Mouse (Mus musculus): ENCODE results near the gene Tnfrsf8. TPM values are rescaled to one million over a fixed set of nuclear protein-coding genes. Genes with fewer than 3 reads are reported as not detected.
A peak's percentile ranks its signal among the peaks of the same experiment; 100 is the strongest.

Gene Tnfrsf8
- total RNA-seq, 2 experiments from 2014 or later, result 0.13 to 0.36 TPM

- no peak for DNase-seq (ENCODE audit: low spot score in 2 of 2)
These were observed 42.2 kb downstream of the Tnfrsf8 start for GRCm38 (mm10) chr4:145272763-145273162.

GRCm38 (mm10) chr4:145271634-145272033 is 43.3 kb downstream of the Tnfrsf8 start:
- DNase-seq (ENCODE audit: low spot score in 2 of 2), result no peak

DNA sequence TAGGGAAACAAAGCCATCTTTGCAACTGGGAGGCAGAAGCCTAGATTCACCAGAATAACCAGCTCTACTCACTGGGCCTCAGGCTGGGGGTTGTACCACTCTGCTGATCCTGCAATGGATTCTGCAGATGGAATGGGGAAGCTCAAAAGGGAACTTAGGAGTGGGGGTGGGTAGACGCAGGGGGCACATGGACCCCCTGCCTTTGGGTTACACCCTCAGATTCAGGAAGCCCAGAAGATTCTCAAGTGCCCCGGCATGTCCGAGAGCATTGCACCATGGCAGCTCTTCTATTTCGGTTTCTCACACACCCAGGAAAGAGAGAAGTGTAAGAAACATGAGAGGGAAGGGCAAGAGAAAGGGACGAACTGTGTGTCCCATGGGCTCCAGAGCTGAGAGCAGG is 44.8 kb downstream of the Tnfrsf8 start:
- no peak for DNase-seq (ENCODE audit: low spot score in 2 of 2)

- no peak for DNase-seq (ENCODE audit: low spot score in 2 of 2)
These were observed 47.3 kb downstream of the Tnfrsf8 start for GRCm38 (mm10) chr4:145267631-145268110.

DNA sequence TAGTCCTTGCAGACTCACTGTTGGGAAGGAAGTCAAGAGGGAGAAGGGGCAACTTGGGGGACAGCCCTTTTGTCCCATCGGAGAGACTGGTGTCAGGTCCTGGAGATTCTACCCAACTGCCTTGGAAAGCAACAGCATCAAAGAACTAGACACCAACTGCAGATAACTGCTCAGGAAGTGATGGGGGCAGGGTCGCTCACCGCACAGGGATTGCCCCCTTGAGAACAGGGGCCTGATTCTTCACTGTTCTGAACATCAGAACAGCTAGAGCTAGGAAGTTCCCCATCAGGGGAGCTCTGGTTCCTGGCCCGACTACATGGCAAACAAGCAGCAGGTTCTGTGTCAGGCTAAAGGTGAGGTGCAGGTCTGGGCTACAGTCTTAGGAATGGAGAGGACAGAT is 48.5 kb downstream of the Tnfrsf8 start:
- DNase-seq (ENCODE audit: low spot score in 2 of 2), result no peak

DNA sequence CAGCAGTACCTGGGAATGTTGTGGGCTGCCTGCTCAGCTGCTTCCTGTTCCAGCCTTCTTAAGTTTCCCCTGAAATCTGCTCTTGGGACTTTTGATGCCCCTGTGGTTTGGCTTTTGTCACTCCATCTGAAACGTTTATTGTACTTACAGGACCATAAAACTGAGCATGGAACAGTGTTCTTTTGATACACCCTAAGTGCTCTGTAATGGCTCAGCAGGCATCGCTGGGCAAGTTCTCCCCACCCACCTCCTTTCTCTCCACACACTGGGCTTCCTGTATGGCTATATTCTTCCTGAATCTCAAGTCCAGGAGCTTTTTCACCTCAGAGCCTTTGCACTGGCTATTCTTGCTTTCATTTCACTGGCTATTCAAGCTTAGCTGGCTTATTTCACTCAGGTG is 50.2 kb downstream of the Tnfrsf8 start:
- DNase-seq (ENCODE audit: low spot score in 2 of 2), result no peak

GRCm38 (mm10) chr4:145263583-145263982 is 51.4 kb downstream of the Tnfrsf8 start:
- DNase-seq (ENCODE audit: low spot score in 2 of 2), result no peak

DNA sequence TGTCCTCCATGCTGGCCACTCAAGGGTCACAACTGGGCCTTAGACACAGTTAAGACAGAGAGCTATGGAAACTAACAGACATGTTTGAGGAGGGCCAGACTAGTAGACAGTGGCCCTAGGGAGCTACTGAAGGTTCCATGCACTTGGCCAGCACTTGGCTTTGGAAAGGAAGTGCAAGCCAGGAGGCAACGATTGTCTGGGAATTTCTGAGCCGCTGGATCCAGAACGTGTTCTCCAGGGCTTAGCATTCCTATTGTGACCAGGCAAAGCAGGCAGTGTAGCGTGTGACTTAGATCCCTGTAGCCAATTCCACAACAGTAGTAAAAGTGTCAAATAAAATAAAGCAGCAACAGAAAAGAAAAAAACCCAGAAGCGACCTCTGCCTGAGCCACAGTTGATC is 54.2 kb downstream of the Tnfrsf8 start:
- DNase-seq (ENCODE audit: low spot score in 2 of 2), result no peak

- DNase-seq (ENCODE audit: low spot score in 2 of 2), result no peak
These were observed 57.1 kb downstream of the Tnfrsf8 start for GRCm38 (mm10) chr4:145257751-145258434.

- no peak for DNase-seq (ENCODE audit: low spot score in 2 of 2)
These were observed 58.8 kb downstream of the Tnfrsf8 start for GRCm38 (mm10) chr4:145256144-145256543.

GRCm38 (mm10) chr4:145254418-145254817 is 60.5 kb downstream of the Tnfrsf8 start:
- no peak for DNase-seq (ENCODE audit: low spot score in 2 of 2)

- no peak for DNase-seq (ENCODE audit: low spot score in 2 of 2)
These were observed 62.4 kb downstream of the Tnfrsf8 start for GRCm38 (mm10) chr4:145252611-145253010.

- no peak for DNase-seq (ENCODE audit: low spot score in 2 of 2)
These were observed 63.4 kb downstream of the Tnfrsf8 start for GRCm38 (mm10) chr4:145251546-145251945.

DNA sequence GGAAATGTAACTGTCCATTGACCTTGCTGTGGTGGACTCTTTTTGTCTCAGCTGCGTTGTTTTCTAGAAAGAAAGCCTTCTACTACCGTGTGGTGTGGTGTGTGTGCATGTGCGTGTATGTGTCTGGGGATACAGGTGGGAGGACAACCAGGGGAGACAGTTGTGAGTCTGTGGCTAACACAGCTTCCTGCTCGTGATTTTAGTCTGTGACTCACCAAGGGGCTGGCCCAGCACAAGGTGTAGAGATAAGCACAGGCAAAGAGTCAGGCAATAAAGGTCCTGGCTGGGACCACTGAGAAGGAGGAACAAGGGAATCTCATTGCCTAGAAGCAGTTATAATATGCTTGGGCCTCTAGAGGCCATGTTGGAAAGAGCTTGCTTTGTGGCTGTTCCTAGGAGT is 65.0 kb downstream of the Tnfrsf8 start:
- DNase-seq (ENCODE audit: low spot score in 2 of 2), result no peak

- DNase-seq (ENCODE audit: low spot score in 2 of 2), result no peak
These were observed 67.4 kb downstream of the Tnfrsf8 start for GRCm38 (mm10) chr4:145247556-145247955.

DNA sequence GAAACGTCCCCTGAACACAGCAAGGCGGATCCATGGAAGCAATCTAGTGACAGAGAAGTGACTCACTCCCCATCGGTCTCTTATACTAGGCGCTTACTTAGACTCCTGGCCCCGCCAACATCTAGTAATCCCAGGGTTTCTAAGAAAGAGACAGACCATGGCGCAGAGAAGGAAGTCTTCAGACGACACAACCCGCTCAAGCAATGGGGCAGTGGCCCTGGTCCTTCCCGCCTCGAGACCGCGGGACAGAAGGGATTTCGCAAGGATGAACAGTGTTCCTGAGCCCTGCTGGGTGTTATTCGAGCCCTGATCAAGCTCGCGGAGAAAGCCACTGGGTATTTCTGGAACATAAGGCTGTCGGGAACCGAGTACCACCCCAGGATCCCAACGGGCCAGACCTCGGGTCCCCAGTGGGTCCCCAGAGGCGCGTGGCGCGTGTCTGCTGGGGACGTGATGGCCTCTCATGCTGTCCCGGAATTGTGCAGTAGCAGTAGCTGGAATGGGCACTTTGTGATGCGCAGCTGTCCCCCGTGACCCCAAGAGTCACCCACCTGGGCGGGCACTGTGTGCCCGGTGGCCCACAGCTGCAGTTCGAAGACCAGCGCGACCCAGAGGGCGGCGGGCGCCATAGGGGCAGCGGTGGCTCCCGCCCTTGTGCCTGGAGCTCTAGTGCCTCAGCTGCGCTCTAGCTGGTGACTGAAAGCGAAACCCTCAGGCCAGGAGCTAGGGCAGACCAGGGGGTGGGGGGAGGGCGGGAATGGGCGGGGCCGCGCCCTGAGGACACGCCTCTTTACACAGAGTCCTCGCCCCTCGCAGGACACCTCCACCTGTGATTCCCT is 68.6 kb downstream of the Tnfrsf8 start, which contains the start of gene Tnfrsf1b:
TSS of gene Tnfrsf1b (minus strand) at position 698 of the 839 bp plus-strand sequence.
- DNase-seq (ENCODE audit: low spot score in 2 of 2), result peak; percentile 64 to 73

DNA sequence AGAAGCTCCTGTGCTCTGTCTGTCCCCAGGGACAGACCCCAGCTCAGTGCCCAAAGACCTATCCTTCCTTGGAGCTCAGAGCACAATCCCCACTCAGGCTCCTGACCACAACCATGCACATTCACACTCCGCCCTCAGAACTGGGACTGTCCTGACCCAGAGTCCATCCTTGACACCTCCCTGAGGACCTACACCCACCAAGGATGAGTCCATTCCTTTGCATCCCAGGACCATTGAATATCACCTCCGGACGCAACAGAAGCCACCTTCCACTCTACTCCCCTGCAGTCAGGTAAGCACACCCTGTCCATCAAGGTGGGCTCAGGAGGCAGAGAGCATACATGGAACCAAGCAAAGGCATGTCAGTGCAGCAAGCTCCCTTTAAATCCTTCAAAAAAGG is 69.4 kb downstream of the Tnfrsf8 start:
- no peak for DNase-seq (ENCODE audit: low spot score in 2 of 2)

GRCm38 (mm10) chr4:145244676-145245075 is 70.3 kb downstream of the Tnfrsf8 start:
- DNase-seq (ENCODE audit: low spot score in 2 of 2), result no peak

DNA sequence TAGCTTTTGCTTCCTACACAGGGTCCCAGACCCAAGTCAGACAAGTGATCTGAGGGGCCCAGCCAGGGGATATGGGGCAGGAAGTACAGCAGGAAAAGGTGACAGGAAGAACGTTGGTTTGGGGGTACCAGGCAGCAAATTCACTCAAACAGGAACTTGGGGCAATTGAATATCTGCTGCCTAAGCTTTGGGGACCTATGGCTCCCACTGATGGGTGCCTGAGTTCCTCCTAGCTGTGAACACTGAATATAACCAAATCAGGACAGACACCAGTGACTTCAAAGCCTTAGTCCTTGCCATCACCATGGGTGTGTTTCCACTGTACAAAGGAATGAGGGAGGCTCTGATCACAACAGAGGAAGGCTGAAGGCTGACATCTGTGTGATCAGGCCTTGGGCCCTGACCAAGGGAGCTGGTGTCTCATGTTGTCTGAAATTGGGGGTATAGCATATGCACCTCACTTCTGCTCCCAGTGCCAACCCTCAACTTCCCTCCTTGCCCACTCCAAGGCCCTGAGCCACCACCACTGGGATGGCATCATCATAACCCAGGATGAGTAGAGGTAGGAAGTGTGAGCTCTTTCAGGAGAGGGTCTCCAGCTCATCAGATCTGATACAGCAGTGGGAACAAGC is 72.1 kb downstream of the Tnfrsf8 start:
- no peak for DNase-seq (ENCODE audit: low spot score in 2 of 2)

DNA sequence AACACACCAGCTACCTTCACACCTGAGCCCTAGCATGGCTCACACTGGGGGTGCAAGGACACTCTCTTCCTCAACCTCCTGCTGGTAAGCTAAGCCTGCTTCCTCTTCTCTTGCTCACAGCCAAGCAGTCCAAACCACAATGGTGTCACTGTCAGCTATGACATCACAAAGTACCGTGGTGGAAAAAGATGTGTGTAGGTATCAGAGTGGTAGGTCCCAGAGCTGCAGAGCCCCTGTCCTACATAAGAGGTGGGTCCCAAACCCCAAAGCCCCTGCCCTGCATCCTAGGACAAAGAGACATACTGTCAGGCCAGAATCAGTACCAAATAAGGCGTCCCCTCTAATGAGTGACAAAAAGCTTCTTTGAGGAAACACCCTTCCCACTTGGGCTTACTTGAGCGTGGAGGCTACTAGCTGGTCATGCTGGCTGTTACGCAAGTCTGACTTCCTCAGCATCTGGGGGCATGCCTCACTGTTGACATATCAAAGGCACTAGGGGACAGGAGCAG is 74.2 kb downstream of the Tnfrsf8 start:
- no peak for DNase-seq (ENCODE audit: low spot score in 2 of 2)

GRCm38 (mm10) chr4:145239049-145239830 is 75.7 kb downstream of the Tnfrsf8 start:
- DNase-seq (ENCODE audit: low spot score in 2 of 2), result no peak
